Mouse (Mus musculus) adipose tissue, adult 10 weeks (tissue): ENCODE measurements around the gene Bola1. TPM values are rescaled to one million over a fixed set of nuclear protein-coding genes. Genes with fewer than 3 reads are reported as not detected.

ENCODE experiments used
- polyA plus RNA-seq: library from polyadenylated mRNA; stranded (reverse); fragments of 350-450 nt; fragmentation: Illumina TruSeq; extraction: RNeasy Lipid Tissue Mini Kit (QIAGEN cat#74804); gene quantifications from one replicate; pipeline ENCODE4 v1.2.3, GENCODE M21; 2014; ENCODE audit warnings: low read depth, low replicate concordance

Gene Bola1
- polyA plus RNA-seq, 1 experiment from 2014 or later: 37.5 TPM

Other genes with a start within 250 kb of the Bola1 start
- 31.8 TPM for gene Plekho1, start 223.7 kb downstream of the Bola1 start, polyA plus RNA-seq
- 22.3 TPM for gene Vps45, start 161.2 kb downstream of the Bola1 start, polyA plus RNA-seq
- gene Otud7b, start 115.2 kb downstream of the Bola1 start, polyA plus RNA-seq: 16.0 TPM
- 14.9 TPM for gene Mtmr11, start 57.7 kb downstream of the Bola1 start, polyA plus RNA-seq
- gene Sf3b4, start 47.4 kb downstream of the Bola1 start, polyA plus RNA-seq: 39.2 TPM
- 2.5 TPM for gene Sv2a, start 38.6 kb downstream of the Bola1 start, polyA plus RNA-seq
- gene Hist2h2ab, start 156 bp upstream of the Bola1 start, polyA plus RNA-seq: not detected
- gene Hist2h2ac, start 1.2 kb upstream of the Bola1 start, polyA plus RNA-seq: not detected
- gene Hist2h2be, start 1.4 kb upstream of the Bola1 start, polyA plus RNA-seq: 14.6 TPM
- gene Hist2h3c2, start 19.4 kb upstream of the Bola1 start, polyA plus RNA-seq: 4.2 TPM
- 306 TPM for gene Hist2h2aa2, start 20.6 kb upstream of the Bola1 start, polyA plus RNA-seq
- 88.6 TPM for gene Hist2h2aa1, start 25.8 kb upstream of the Bola1 start, polyA plus RNA-seq
- not detected for gene Hist2h3c1, start 27.0 kb upstream of the Bola1 start, polyA plus RNA-seq
- gene Hist2h4, start 43.6 kb upstream of the Bola1 start, polyA plus RNA-seq: 3.0 TPM
- gene Hist2h3b, start 48.9 kb upstream of the Bola1 start, polyA plus RNA-seq: not detected
- gene Hist2h2bb, start 50.0 kb upstream of the Bola1 start, polyA plus RNA-seq: not detected
- 3.9 TPM for gene Fcgr1, start 74.3 kb upstream of the Bola1 start, polyA plus RNA-seq
- gene BC107364, start 232.6 kb upstream of the Bola1 start, polyA plus RNA-seq: not detected